Mouse (Mus musculus) intestine, embryonic 14.5 days (tissue): ENCODE measurements at regions not wholly inside any gene's neighbourhood (a gene's known extent, or its start where the extent isn't known, plus 50 kb on each side); places are given as distances from the start of the nearest gene placed in this dataset.

ENCODE experiments used
- ATAC-seq: fragments of 200-750 bp; cut with Nextera tagmentation; replicated peaks from 2 replicates; pipeline ENCODE4 v1.8.0; 2017; ENCODE audit warnings: low read depth, moderate number of reproducible peaks, moderate TSS enrichment, moderate library complexity; ENCODE audit not compliant: low FRiP score, low TSS enrichment
- DNase-seq: peaks from one replicate; pipeline ENCODE4 v3.0.0-alpha.2; 2018; ENCODE audit warnings: low spot score
- H3K27ac ChIP-seq: fragments of 300-500 bp; sonication (generic); 2 replicates; pipeline ENCODE4 v1.5.1; 2014; ENCODE audit warnings: low read depth, mild to moderate bottlenecking, control low read depth
- H3K27me3 ChIP-seq: fragments of 300-500 bp; sonication (generic); replicated peaks from 2 replicates; pipeline ENCODE4 v1.6.1; 2014; ENCODE audit warnings: low read length, control low read depth; ENCODE audit not compliant: control insufficient read depth, insufficient read depth
- H3K36me3 ChIP-seq: fragments of 300-500 bp; sonication (generic); 2 replicates; pipeline ENCODE4 v1.6.1; 2014; ENCODE audit warnings: low read length, control low read depth; ENCODE audit not compliant: control insufficient read depth, insufficient read depth
- H3K4me1 ChIP-seq: fragments of 300-500 bp; sonication (generic); replicated peaks from 2 replicates; pipeline ENCODE4 v1.6.1; 2014; ENCODE audit warnings: low read length, control low read depth, mixed read lengths; ENCODE audit not compliant: control insufficient read depth, insufficient read depth
- H3K4me2 ChIP-seq: fragments of 300-500 bp; sonication (generic); 2 replicates; pipeline ENCODE4 v1.6.1; 2014; ENCODE audit warnings: low read length
- H3K4me3 ChIP-seq: fragments of 300-500 bp; sonication (generic); 2 replicates; pipeline ENCODE4 v1.5.1; 2014; ENCODE audit warnings: low read depth, low read length, control low read depth, mixed read lengths
- H3K9ac ChIP-seq: fragments of 300-500 bp; sonication (generic); 2 replicates; pipeline ENCODE4 v1.6.1; 2014; ENCODE audit warnings: mild to moderate bottlenecking, low read length
- H3K9me3 ChIP-seq: fragments of 300-500 bp; sonication (generic); 2 replicates; pipeline ENCODE4 v1.6.1; 2016; ENCODE audit warnings: low read length, control low read depth; ENCODE audit not compliant: control insufficient read depth
- WGBS: fragments of 180-500 bp; shearing (Covaris S2); extraction: QIAGEN DNeasy Blood & Tissue Kit; methylation state at CpG from one replicate; pipeline ENCODE4 v1.1.7; 2014; 5-methylcytosine and 5-hydroxymethylcytosine counted together

GRCm38 (mm10) chr15:67355334-67355733 is 854.6 kb upstream of the Lrrc6 start:
- DNase-seq (no peak), ATAC-seq (no peak)
- H3K4me2 ChIP-seq, result no peak overlapping the region
- no peaks in the 10 kb centered on the region for H3K4me1 ChIP-seq
- no peak overlapping the region for H3K27ac ChIP-seq
- H3K27me3 ChIP-seq, result no peaks in the 10 kb centered on the region
- no peaks in the 10 kb centered on the region for H3K9me3 ChIP-seq
- H3K4me3 ChIP-seq, result no peak overlapping the region
- H3K9ac ChIP-seq, result no peak overlapping the region
- no peaks in the 10 kb centered on the region for H3K36me3 ChIP-seq

GRCm38 (mm10) chr15:67354598-67355159 is 854.0 kb upstream of the Lrrc6 start:
- H3K4me1 ChIP-seq, result no peaks in the 10 kb centered on the region
- no peak overlapping the region for H3K4me3 ChIP-seq
- no peak overlapping the region for H3K4me2 ChIP-seq
- no peak overlapping the region for H3K27ac ChIP-seq
- H3K36me3 ChIP-seq, result no peaks in the 10 kb centered on the region
- no peaks in the 10 kb centered on the region for H3K27me3 ChIP-seq
- H3K9me3 ChIP-seq, result no peaks in the 10 kb centered on the region
- DNase-seq (no peak), ATAC-seq (no peak)
- H3K9ac ChIP-seq, result no peak overlapping the region

GRCm38 (mm10) chr15:67349501-67349900 is 848.8 kb upstream of the Lrrc6 start:
- Histone ChIP-seq H3K9me3 (no peaks in the 10 kb centered on the region), H3K27ac (no peak overlapping the region), H3K4me2 (no peak overlapping the region), H3K4me3 (no peak overlapping the region), H3K36me3 (no peaks in the 10 kb centered on the region), H3K9ac (no peak overlapping the region), H3K4me1 (no peaks in the 10 kb centered on the region), H3K27me3 (no peaks in the 10 kb centered on the region)
- DNase-seq (no peak), ATAC-seq (no peak)
- 85% methylated on average over 4 of the region's 4 CpGs for WGBS

GRCm38 (mm10) chr15:67345179-67346148 is 844.8 kb upstream of the Lrrc6 start:
- H3K36me3 ChIP-seq, result no peaks in the 10 kb centered on the region
- no peak overlapping the region for H3K9ac ChIP-seq
- DNase-seq (no peak), ATAC-seq (no peak)
- no peak overlapping the region for H3K4me2 ChIP-seq
- H3K4me3 ChIP-seq, result no peak overlapping the region
- H3K27ac ChIP-seq, result no peak overlapping the region
- H3K9me3 ChIP-seq, result no peaks in the 10 kb centered on the region
- no peaks in the 10 kb centered on the region for H3K4me1 ChIP-seq
- no peaks in the 10 kb centered on the region for H3K27me3 ChIP-seq
- WGBS, result 86% methylated on average over 7 of the region's 7 CpGs

- Histone ChIP-seq H3K4me3 (no peak overlapping the region), H3K9me3 (no peaks in the 10 kb centered on the region), H3K4me2 (no peak overlapping the region), H3K27me3 (no peaks in the 10 kb centered on the region), H3K9ac (no peak overlapping the region), H3K27ac (no peak overlapping the region), H3K36me3 (no peaks in the 10 kb centered on the region), H3K4me1 (no peaks in the 10 kb centered on the region)
- WGBS, result 86% methylated on average over 3 of the region's 3 CpGs
- DNase-seq (no peak), ATAC-seq (no peak)
Measured at GRCm38 (mm10) chr15:67342050-67342449, 841.3 kb upstream of the Lrrc6 start.

GRCm38 (mm10) chr15:67337040-67337395 is 836.3 kb upstream of the Lrrc6 start:
- Histone ChIP-seq H3K4me2 (no peak overlapping the region), H3K4me3 (no peak overlapping the region), H3K9me3 (no peaks in the 10 kb centered on the region), H3K36me3 (no peaks in the 10 kb centered on the region), H3K4me1 (no peaks in the 10 kb centered on the region), H3K9ac (no peak overlapping the region), H3K27me3 (no peaks in the 10 kb centered on the region), H3K27ac (no peak overlapping the region)
- 88% methylated on average over 5 of the region's 5 CpGs for WGBS
- DNase-seq (no peak), ATAC-seq (no peak)

- H3K4me1 ChIP-seq, result no peaks in the 10 kb centered on the region
- no peaks in the 10 kb centered on the region for H3K27me3 ChIP-seq
- H3K36me3 ChIP-seq, result no peaks in the 10 kb centered on the region
- no peak overlapping the region for H3K4me2 ChIP-seq
- ATAC-seq (no peak), DNase-seq (no peak)
- H3K9me3 ChIP-seq, result no peaks in the 10 kb centered on the region
- no peak overlapping the region for H3K4me3 ChIP-seq
- no peak overlapping the region for H3K9ac ChIP-seq
- 44% methylated on average over 5 of the region's 5 CpGs for WGBS
- H3K27ac ChIP-seq, result no peak overlapping the region
Measured at GRCm38 (mm10) chr15:67336294-67337039, 835.8 kb upstream of the Lrrc6 start.

GRCm38 (mm10) chr15:67332521-67332920 is 831.8 kb upstream of the Lrrc6 start:
- no peaks in the 10 kb centered on the region for H3K9me3 ChIP-seq
- no peak overlapping the region for H3K9ac ChIP-seq
- H3K36me3 ChIP-seq, result no peaks in the 10 kb centered on the region
- no peak for DNase-seq
- no peaks in the 10 kb centered on the region for H3K27me3 ChIP-seq
- H3K4me2 ChIP-seq, result no peak overlapping the region
- no peak overlapping the region for H3K27ac ChIP-seq
- H3K4me1 ChIP-seq, result no peaks in the 10 kb centered on the region
- 72% methylated on average over 1 of the region's 1 CpGs for WGBS
- no peak overlapping the region for H3K4me3 ChIP-seq
- ATAC-seq, result no peak
